Mouse (Mus musculus) lung, postnatal 0 days (tissue): ENCODE data around the gene Cdh4. TPM values are rescaled to one million over a fixed set of nuclear protein-coding genes. Genes with fewer than 3 reads are reported as not detected.

Experiments used
- ATAC-seq: fragments of 200-750 bp; cut with Nextera tagmentation; 2 replicates; pipeline ENCODE4 v1.8.0; 2017; ENCODE audit warnings: moderate library complexity
- DNase-seq: peaks from one replicate; pipeline ENCODE4 v3.0.0-alpha.2; 2016; ENCODE audit warnings: low spot score
- H3K27ac ChIP-seq: fragments of 300-500 bp; sonication (generic); 2 replicates; pipeline ENCODE4 v1.5.1; 2014; ENCODE audit warnings: antibody characterized with exemption, mild to moderate bottlenecking, low read length, mixed read lengths
- H3K27me3 ChIP-seq: fragments of 300-500 bp; sonication (generic); replicated peaks from 2 replicates; pipeline ENCODE4 v1.6.1; 2014; ENCODE audit warnings: low read length, mixed read lengths; ENCODE audit not compliant: insufficient read depth
- H3K36me3 ChIP-seq: fragments of 300-500 bp; sonication (generic); 2 replicates; pipeline ENCODE4 v1.6.1; 2014; ENCODE audit warnings: low read length, mixed read lengths; ENCODE audit not compliant: insufficient read depth
- H3K4me1 ChIP-seq: fragments of 300-500 bp; sonication (generic); 2 replicates; pipeline ENCODE4 v1.6.1; 2014; ENCODE audit warnings: antibody characterized with exemption, low read depth, low read length, mixed read lengths; ENCODE audit not compliant: insufficient read depth
- H3K4me2 ChIP-seq: fragments of 300-500 bp; sonication (generic); replicated peaks from 2 replicates; pipeline ENCODE4 v1.6.1; 2014; ENCODE audit warnings: low read depth, mild to moderate bottlenecking, low read length, moderate library complexity, mixed read lengths
- H3K4me3 ChIP-seq: fragments of 300-500 bp; sonication (generic); 2 replicates; pipeline ENCODE4 v1.5.1; 2014; ENCODE audit warnings: low read depth, low read length
- H3K9ac ChIP-seq: fragments of 300-500 bp; sonication (generic); replicated peaks from 2 replicates; pipeline ENCODE4 v1.6.1; 2014; ENCODE audit warnings: low read depth, mild to moderate bottlenecking
- H3K9me3 ChIP-seq: fragments of 300-500 bp; sonication (generic); 2 replicates; pipeline ENCODE4 v1.6.1; 2016; ENCODE audit warnings: low read length, mixed read lengths
- CTCF ChIP-seq: IDR thresholded peaks from 2 replicates; pipeline ENCODE4 v1.5.1; 2016; ENCODE audit warnings: antibody characterized with exemption, mild to moderate bottlenecking
- EP300 ChIP-seq: IDR thresholded peaks from 2 replicates; pipeline ENCODE4 v1.6.1; 2016; ENCODE audit warnings: antibody characterized with exemption, mild to moderate bottlenecking, control low read depth
- whole genome bisulfite sequencing: fragments of 180-500 bp; shearing (Covaris S2); extraction: QIAGEN DNeasy Blood & Tissue Kit; methylation state at CpG from one replicate; pipeline ENCODE4 v1.1.7; 2014; 5-methylcytosine and 5-hydroxymethylcytosine counted together
- polyA plus RNA-seq: library from polyadenylated mRNA; unstranded; fragments of >200 nt; fragmentation: Nextera tagmentation; extraction: Ambion mirVana; gene quantifications from 2 replicates; pipeline ENCODE4 v1.2.1, GENCODE M21; 2015

The Cdh4 gene
- polyA plus RNA-seq, 1 experiment from 2014 or later: 3.4 TPM

GRCm38 (mm10) chr2:179742419-179742818 is 300.2 kb downstream of the Cdh4 start:
- TF ChIP-seq CTCF (no peak), EP300 (no peak)
- 91% methylated on average over 1 of the region's 1 CpGs for WGBS
- H3K4me1 ChIP-seq: no peaks in the 10 kb centered on the region
- H3K36me3 ChIP-seq: no peaks in the 10 kb centered on the region
- DNase-seq (no peak), ATAC-seq (no peak)
- no peak overlapping the region for H3K9ac ChIP-seq
- no peaks in the 10 kb centered on the region for H3K9me3 ChIP-seq
- no peaks in the 10 kb centered on the region for H3K27me3 ChIP-seq
- no peak overlapping the region for H3K27ac ChIP-seq
- no peak overlapping the region for H3K4me3 ChIP-seq
- H3K4me2 ChIP-seq: no peak overlapping the region

DNA sequence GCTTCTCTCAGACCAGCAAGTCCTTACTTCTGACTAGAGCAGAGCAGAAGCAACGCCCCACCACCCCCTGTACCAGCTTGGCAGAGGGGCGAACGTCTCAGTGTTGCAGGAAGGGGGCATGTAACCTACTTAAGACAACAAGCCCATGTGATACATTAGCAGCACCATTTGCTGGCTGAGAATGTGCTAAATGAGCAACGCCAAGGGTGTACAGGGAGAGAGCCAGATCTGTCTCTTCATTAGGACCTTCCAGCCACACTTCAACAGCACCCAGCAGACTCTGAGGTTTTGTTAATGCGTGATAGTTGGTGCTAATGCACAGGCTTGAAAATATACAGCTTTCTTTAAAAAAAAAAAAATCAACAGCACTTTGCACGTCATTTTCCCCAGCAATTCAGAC is 300.6 kb downstream of the Cdh4 start:
- ATAC-seq (no peak), DNase-seq (no peak)
- H3K4me3 ChIP-seq: no peak overlapping the region
- WGBS: 77% methylated on average over 6 of the region's 6 CpGs
- no peak overlapping the region for H3K9ac ChIP-seq
- no peak overlapping the region for H3K27ac ChIP-seq
- TF ChIP-seq CTCF (no peak), EP300 (no peak)
- no peak overlapping the region for H3K4me2 ChIP-seq
- no peaks in the 10 kb centered on the region for H3K27me3 ChIP-seq
- no peaks in the 10 kb centered on the region for H3K9me3 ChIP-seq
- H3K36me3 ChIP-seq: no peaks in the 10 kb centered on the region
- H3K4me1 ChIP-seq: no peaks in the 10 kb centered on the region

- Histone ChIP-seq H3K27me3 (no peaks in the 10 kb centered on the region), H3K36me3 (no peaks in the 10 kb centered on the region), H3K4me1 (no peaks in the 10 kb centered on the region), H3K9ac (no peak overlapping the region), H3K27ac (no peak overlapping the region), H3K9me3 (no peaks in the 10 kb centered on the region), H3K4me3 (no peak overlapping the region), H3K4me2 (no peak overlapping the region)
- peak; percentile 30; the same call in 1 of the 2 replicates for ATAC-seq
- WGBS: 46% methylated on average over 7 of the region's 7 CpGs
- peak; percentile 23 for DNase-seq
- no peak for TF ChIP-seq EP300
- no peak for TF ChIP-seq CTCF
Observed at GRCm38 (mm10) chr2:179746491-179746890, 304.3 kb downstream of the Cdh4 start.

DNA sequence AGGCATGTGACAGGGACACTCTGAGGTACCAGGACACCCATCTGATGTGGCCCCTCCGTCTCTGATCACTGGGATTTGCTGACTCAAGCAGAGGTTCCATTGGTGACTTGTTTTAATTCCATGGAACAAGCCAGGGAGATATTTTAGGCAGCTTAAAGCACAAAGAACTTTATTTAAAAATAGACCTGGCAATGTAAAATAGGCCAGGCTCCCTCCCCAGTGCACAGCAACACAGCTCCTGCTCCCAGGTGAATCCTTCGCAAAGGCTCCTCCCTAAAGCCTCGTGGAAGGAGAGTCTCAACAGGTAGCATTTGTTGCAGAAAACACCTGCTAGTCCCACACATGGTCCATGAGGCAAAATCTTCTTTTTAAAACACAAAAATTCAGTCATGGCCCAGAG is 307.2 kb downstream of the Cdh4 start:
- H3K36me3 ChIP-seq: no peaks in the 10 kb centered on the region
- no peaks in the 10 kb centered on the region for H3K4me1 ChIP-seq
- no peak overlapping the region for H3K4me3 ChIP-seq
- DNase-seq (no peak), ATAC-seq (no peak)
- H3K9me3 ChIP-seq: no peaks in the 10 kb centered on the region
- TF ChIP-seq EP300: no peak
- TF ChIP-seq CTCF: no peak
- H3K4me2 ChIP-seq: no peak overlapping the region
- H3K27me3 ChIP-seq: no peaks in the 10 kb centered on the region
- no peak overlapping the region for H3K27ac ChIP-seq
- WGBS: 63% methylated on average over 3 of the region's 3 CpGs
- H3K9ac ChIP-seq: no peak overlapping the region

DNA sequence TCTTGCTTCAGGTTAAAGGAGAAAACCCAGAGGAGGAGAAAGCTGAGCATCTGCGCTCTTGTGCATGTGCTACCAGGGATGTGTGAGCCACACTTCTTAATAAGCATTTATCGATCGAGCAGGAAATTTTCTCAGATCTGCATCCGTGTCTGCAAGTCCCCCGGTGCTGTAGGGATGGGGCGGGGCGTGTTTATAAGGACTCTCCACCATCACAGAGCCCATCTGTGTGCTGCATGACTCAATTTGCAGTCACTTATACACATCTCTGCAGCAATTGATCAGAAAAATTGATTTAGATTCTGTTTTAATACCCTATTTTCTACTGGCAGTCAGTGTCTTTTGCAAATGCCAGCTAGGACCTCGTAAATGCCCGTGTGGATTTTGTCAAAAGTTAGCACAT is 311.6 kb downstream of the Cdh4 start:
- no peaks in the 10 kb centered on the region for H3K4me1 ChIP-seq
- H3K27ac ChIP-seq: no peak overlapping the region
- no peak overlapping the region for H3K9ac ChIP-seq
- H3K27me3 ChIP-seq: no peaks in the 10 kb centered on the region
- no peaks in the 10 kb centered on the region for H3K9me3 ChIP-seq
- DNase-seq: no peak
- no peak overlapping the region for H3K4me2 ChIP-seq
- 84% methylated on average over 9 of the region's 9 CpGs for WGBS
- no peak for ATAC-seq
- TF ChIP-seq CTCF (no peak), EP300 (no peak)
- H3K36me3 ChIP-seq: no peaks in the 10 kb centered on the region
- no peak overlapping the region for H3K4me3 ChIP-seq

GRCm38 (mm10) chr2:179754776-179755175 is 312.5 kb downstream of the Cdh4 start:
- Histone ChIP-seq H3K27me3 (no peaks in the 10 kb centered on the region), H3K4me3 (no peak overlapping the region), H3K4me1 (no peaks in the 10 kb centered on the region), H3K9ac (no peak overlapping the region), H3K4me2 (no peak overlapping the region), H3K9me3 (no peaks in the 10 kb centered on the region), H3K36me3 (no peaks in the 10 kb centered on the region), H3K27ac (no peak overlapping the region)
- TF ChIP-seq EP300 (no peak), CTCF (no peak)
- DNase-seq (no peak), ATAC-seq (no peak)
- WGBS: 67% methylated on average over 11 of the region's 11 CpGs

GRCm38 (mm10) chr2:179761718-179762441 is 319.6 kb downstream of the Cdh4 start:
- TF ChIP-seq EP300: no peak
- TF ChIP-seq CTCF: no peak
- Histone ChIP-seq H3K4me2 (no peak overlapping the region), H3K4me3 (no peak overlapping the region), H3K9ac (no peak overlapping the region), H3K36me3 (no peaks in the 10 kb centered on the region), H3K4me1 (peaks cover 5% of the 10 kb centered on the region; the same call in 1 of the 2 replicates), H3K27ac (no peak overlapping the region), H3K27me3 (0 out of 2 replicates have a peak, but pooled peaks cover under 1% of the 10 kb centered on the region), H3K9me3 (no peaks in the 10 kb centered on the region)
- WGBS: 54% methylated on average over 9 of the region's 9 CpGs
- no peak for DNase-seq
- no peak for ATAC-seq
